Mouse (Mus musculus) liver, embryonic 12.5 days (tissue): ENCODE data around the gene Fbxo10. TPM values are rescaled to one million over a fixed set of nuclear protein-coding genes. Genes with fewer than 3 reads are reported as not detected.
A peak's percentile ranks its signal among the peaks of the same experiment; 100 is the strongest.
"Not testable (repeated sequence)": the region's sequence is repeated elsewhere in the genome, so short reads cannot be mapped to it uniquely, and the experiment has no call there.

Experiments
- ATAC-seq: fragments of 200-750 bp; cut with Nextera tagmentation; 2 replicates; pipeline ENCODE4 v1.8.0; 2017; ENCODE audit warnings: moderate number of reproducible peaks, mild to moderate bottlenecking, moderate library complexity
- H3K27ac ChIP-seq: fragments of 300-500 bp; sonication (generic); 2 replicates; pipeline ENCODE4 v1.5.1; 2016; ENCODE audit warnings: mild to moderate bottlenecking
- H3K27me3 ChIP-seq: fragments of 300-500 bp; sonication (generic); replicated peaks from 2 replicates; pipeline ENCODE4 v1.6.1; 2016; ENCODE audit warnings: mild to moderate bottlenecking, moderate library complexity
- H3K36me3 ChIP-seq: fragments of 300-500 bp; sonication (generic); 2 replicates; pipeline ENCODE4 v1.6.1; 2016; ENCODE audit warnings: mild to moderate bottlenecking, moderate library complexity
- H3K4me1 ChIP-seq: fragments of 300-500 bp; sonication (generic); 2 replicates; pipeline ENCODE4 v1.6.1; 2016
- H3K4me2 ChIP-seq: fragments of 300-500 bp; sonication (generic); 2 replicates; pipeline ENCODE4 v1.6.1; 2016; ENCODE audit warnings: mild to moderate bottlenecking, moderate library complexity
- H3K4me3 ChIP-seq: fragments of 300-500 bp; sonication (generic); 2 replicates; pipeline ENCODE4 v1.5.1; 2016; ENCODE audit warnings: mild to moderate bottlenecking, moderate library complexity
- H3K9ac ChIP-seq: fragments of 300-500 bp; sonication (generic); 2 replicates; pipeline ENCODE4 v1.6.1; 2016; ENCODE audit warnings: mild to moderate bottlenecking, moderate library complexity
- H3K9me3 ChIP-seq: fragments of 300-500 bp; sonication (generic); replicated peaks from 2 replicates; pipeline ENCODE4 v1.6.1; 2016; ENCODE audit warnings: mild to moderate bottlenecking, moderate library complexity
- WGBS: fragments of 180-500 bp; shearing (Covaris S2); methylation state at CpG from one replicate; pipeline ENCODE4 v1.1.7; 2016; ENCODE audit not compliant: insufficient replicate concordance; 5-methylcytosine and 5-hydroxymethylcytosine counted together
- polyA plus RNA-seq: library from polyadenylated mRNA; unstranded; fragments of >200 nt; fragmentation: Nextera tagmentation; extraction: Ambion mirVana; gene quantifications from 2 replicates; pipeline ENCODE4 v1.2.1, GENCODE M21; 2016

The Fbxo10 gene
- polyA plus RNA-seq, 1 experiment from 2014 or later = 6.7 TPM

GRCm38 (mm10) chr4:45081041-45081440 lies 3.4 kb downstream of the Fbxo10 start:
- peaks cover 43% of the 10 kb centered on the region for H3K4me1 ChIP-seq
- not testable (repeated sequence) for H3K4me2 ChIP-seq, H3K27ac ChIP-seq, ATAC-seq, H3K27me3 ChIP-seq, H3K4me3 ChIP-seq, H3K9ac ChIP-seq, H3K36me3 ChIP-seq, H3K9me3 ChIP-seq
- WGBS = 68% methylated on average over 4 of the region's 4 CpGs

- H3K4me2 ChIP-seq = peak overlapping the region; percentile 42
- H3K27me3 ChIP-seq = no peaks in the 10 kb centered on the region
- ATAC-seq = peak; percentile 85
- H3K36me3 ChIP-seq = peaks cover 13% of the 10 kb centered on the region; the same call in 1 of the 2 replicates
- no peak overlapping the region for H3K4me3 ChIP-seq
- H3K9me3 ChIP-seq = 0 out of 2 replicates have a peak, but pooled peaks cover 3% of the 10 kb centered on the region
- WGBS = 27% methylated on average over 6 of the region's 6 CpGs
- no peak overlapping the region for H3K9ac ChIP-seq
- H3K27ac ChIP-seq = peak overlapping the region; percentile 72
- peaks cover 70% of the 10 kb centered on the region for H3K4me1 ChIP-seq
These were observed 10.9 kb downstream of the Fbxo10 start for GRCm38 (mm10) chr4:45073544-45073943.

DNA sequence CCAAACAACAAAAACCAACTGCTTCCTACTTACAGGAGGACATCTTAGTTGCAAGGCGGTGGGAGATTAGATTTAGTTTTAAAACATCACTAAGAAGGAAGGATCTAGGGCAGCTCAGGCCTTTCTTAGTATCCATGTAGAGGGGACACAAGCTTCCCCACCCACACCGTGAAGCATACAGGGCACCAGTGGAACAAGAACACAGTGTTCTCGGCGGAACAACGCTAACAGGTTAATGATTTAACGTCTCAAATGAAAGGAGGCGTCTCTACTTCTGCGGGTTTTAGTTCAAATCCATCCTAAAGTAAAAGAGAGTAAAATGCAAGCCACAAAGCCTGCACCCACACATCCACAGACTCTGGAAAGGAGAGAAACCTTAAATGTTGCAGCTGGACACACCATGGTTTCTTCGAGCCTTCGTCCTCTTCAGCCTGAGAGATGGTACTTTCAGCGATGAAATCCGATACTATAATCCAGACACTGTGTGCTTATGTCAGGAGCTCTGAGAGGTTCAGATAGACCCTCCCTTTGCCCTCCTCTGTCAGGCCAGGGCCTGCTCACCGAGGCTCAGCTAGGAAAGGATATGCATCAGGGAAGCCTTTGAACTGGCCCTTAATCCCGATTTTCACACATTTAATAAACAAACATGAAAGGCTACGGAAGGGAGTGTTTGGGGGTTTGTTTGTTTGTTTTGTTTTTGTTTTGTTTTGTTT lies 12.0 kb downstream of the Fbxo10 start:
- Histone ChIP-seq H3K27me3 (no peaks in the 10 kb centered on the region), H3K9me3 (no peaks in the 10 kb centered on the region), H3K36me3 (0 out of 2 replicates have a peak, but pooled peaks cover 6% of the 10 kb centered on the region), H3K27ac (peak overlapping the region; percentile 72; the same call in 1 of the 2 replicates), H3K4me1 (peaks cover 70% of the 10 kb centered on the region), H3K4me3 (no peak overlapping the region), H3K9ac (0 out of 2 replicates have a peak overlapping the region, but pooled peaks have one; percentile 1), H3K4me2 (no peak overlapping the region)
- WGBS = 78% methylated on average over 15 of the region's 15 CpGs
- no peak for ATAC-seq

DNA sequence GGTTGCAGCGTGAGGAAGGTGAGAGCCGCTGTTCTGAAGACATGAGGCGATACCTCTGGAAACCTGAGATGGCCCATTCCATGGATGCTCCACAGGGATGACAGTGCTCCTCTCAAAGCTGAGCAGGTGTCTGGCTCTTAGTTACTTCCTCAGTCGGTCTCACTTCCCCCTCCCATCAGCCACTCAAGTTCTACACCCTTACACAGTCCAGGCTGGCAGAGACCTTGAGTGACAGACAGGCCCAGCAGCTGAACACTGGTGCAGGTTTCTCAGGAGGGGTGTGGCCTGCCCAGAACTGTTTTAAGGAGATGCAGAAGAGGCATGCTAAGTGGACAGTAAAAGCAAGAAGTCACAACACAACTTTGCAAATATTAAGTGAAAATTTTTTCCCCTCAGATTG lies 16.7 kb downstream of the Fbxo10 start:
- WGBS = 72% methylated on average over 4 of the region's 4 CpGs
- ATAC-seq = no peak

GRCm38 (mm10) chr4:45066036-45066730 lies 18.2 kb downstream of the Fbxo10 start:
- WGBS = 29% methylated on average over 2 of the region's 2 CpGs

More for the DNA sequence above, 16.7 kb downstream of the Fbxo10 start:
- no peak overlapping the region for H3K9ac ChIP-seq
- H3K4me2 ChIP-seq = no peak overlapping the region
- no peak overlapping the region for H3K27ac ChIP-seq
- H3K9me3 ChIP-seq = no peaks in the 10 kb centered on the region
- H3K36me3 ChIP-seq = 0 out of 2 replicates have a peak, but pooled peaks cover 6% of the 10 kb centered on the region
- H3K27me3 ChIP-seq = no peaks in the 10 kb centered on the region
- H3K4me3 ChIP-seq = no peak overlapping the region
- peaks cover 37% of the 10 kb centered on the region for H3K4me1 ChIP-seq

DNA sequence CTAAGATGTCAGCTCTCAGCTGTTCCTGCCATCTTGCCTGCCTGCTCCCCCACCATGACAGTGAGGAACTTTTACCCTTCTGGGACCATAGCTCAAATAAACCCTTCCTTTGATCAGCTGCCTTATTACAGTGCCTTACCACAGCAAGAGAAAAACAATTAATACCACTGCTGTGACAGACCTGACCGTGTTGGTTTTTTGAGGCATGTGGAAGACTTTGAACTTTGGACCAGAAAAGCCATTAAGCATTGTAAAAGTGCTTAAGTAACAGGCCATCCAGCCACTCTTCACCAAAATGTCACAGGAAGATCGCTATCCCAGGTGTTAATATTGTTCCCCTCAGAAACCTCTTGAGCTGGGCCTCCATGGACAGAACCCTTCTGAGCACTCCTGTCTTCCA lies 19.8 kb downstream of the Fbxo10 start:
- 72% methylated on average over 2 of the region's 2 CpGs for WGBS
- peaks cover 24% of the 10 kb centered on the region for H3K36me3 ChIP-seq
- no peak for ATAC-seq

More at GRCm38 (mm10) chr4:45066036-45066730, 18.2 kb downstream of the Fbxo10 start:
- Histone ChIP-seq H3K9ac (no peak overlapping the region), H3K27me3 (no peaks in the 10 kb centered on the region), H3K36me3 (peaks cover 10% of the 10 kb centered on the region), H3K4me1 (peaks cover 23% of the 10 kb centered on the region), H3K9me3 (no peaks in the 10 kb centered on the region), H3K4me2 (no peak overlapping the region), H3K4me3 (no peak overlapping the region), H3K27ac (no peak overlapping the region)
- no peak for ATAC-seq

GRCm38 (mm10) chr4:45063836-45064235 lies 20.6 kb downstream of the Fbxo10 start:
- peaks cover 30% of the 10 kb centered on the region for H3K36me3 ChIP-seq
- H3K4me1 ChIP-seq, H3K4me2 ChIP-seq, H3K9ac ChIP-seq, H3K27me3 ChIP-seq, H3K9me3 ChIP-seq, H3K27ac ChIP-seq, ATAC-seq, H3K4me3 ChIP-seq: not testable (repeated sequence)
- 74% methylated on average over 1 of the region's 1 CpGs for WGBS

More for the DNA sequence above, 19.8 kb downstream of the Fbxo10 start:
- Histone ChIP-seq H3K9me3 (no peaks in the 10 kb centered on the region), H3K4me2 (no peak overlapping the region), H3K4me1 (peaks cover 8% of the 10 kb centered on the region), H3K27me3 (no peaks in the 10 kb centered on the region), H3K9ac (no peak overlapping the region), H3K4me3 (no peak overlapping the region), H3K27ac (no peak overlapping the region)

- no peak overlapping the region for H3K27ac ChIP-seq
- no peak for ATAC-seq
- WGBS = 66% methylated on average over 8 of the region's 8 CpGs
These were observed 29.0 kb downstream of the Fbxo10 start for GRCm38 (mm10) chr4:45055451-45055850.

DNA sequence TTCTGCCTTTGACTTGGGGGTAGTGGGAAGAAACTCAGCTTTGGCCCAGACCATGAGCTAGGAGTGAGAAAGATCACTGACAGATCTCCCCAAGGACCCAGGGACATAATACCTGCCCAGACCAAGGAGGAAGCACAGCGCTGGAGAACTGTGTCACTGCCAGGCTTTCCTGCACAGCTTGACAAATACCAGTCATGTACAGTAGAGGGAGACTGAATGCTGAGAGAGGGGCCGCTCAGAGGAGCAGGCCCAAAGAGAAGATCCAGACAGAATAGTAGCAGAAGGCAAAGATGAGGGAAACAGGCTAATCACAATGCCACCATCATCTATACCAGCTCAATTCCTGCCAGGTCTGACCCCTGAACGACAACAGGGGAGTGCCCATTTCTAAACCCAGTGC lies 29.5 kb downstream of the Fbxo10 start:
- Histone ChIP-seq H3K36me3 (peaks cover 34% of the 10 kb centered on the region), H3K27me3 (no peaks in the 10 kb centered on the region), H3K27ac (no peak overlapping the region), H3K4me1 (0 out of 2 replicates have a peak, but pooled peaks cover 3% of the 10 kb centered on the region), H3K4me3 (no peak overlapping the region), H3K9me3 (no peaks in the 10 kb centered on the region), H3K9ac (no peak overlapping the region), H3K4me2 (no peak overlapping the region)
- ATAC-seq = no peak
- 47% methylated on average over 3 of the region's 3 CpGs for WGBS

More at GRCm38 (mm10) chr4:45055451-45055850, 29.0 kb downstream of the Fbxo10 start:
- Histone ChIP-seq H3K9ac (no peak overlapping the region), H3K27me3 (no peaks in the 10 kb centered on the region), H3K4me2 (no peak overlapping the region), H3K9me3 (no peaks in the 10 kb centered on the region), H3K4me3 (no peak overlapping the region), H3K4me1 (0 out of 2 replicates have a peak, but pooled peaks cover 3% of the 10 kb centered on the region), H3K36me3 (peaks cover 39% of the 10 kb centered on the region)

GRCm38 (mm10) chr4:45047956-45048355 lies 36.4 kb downstream of the Fbxo10 start:
- Histone ChIP-seq H3K36me3 (peaks cover 35% of the 10 kb centered on the region; the same call in 1 of the 2 replicates), H3K4me3 (no peak overlapping the region), H3K9ac (no peak overlapping the region), H3K9me3 (no peaks in the 10 kb centered on the region), H3K4me2 (no peak overlapping the region), H3K4me1 (no peaks in the 10 kb centered on the region), H3K27me3 (no peaks in the 10 kb centered on the region), H3K27ac (no peak overlapping the region)
- no peak for ATAC-seq
- WGBS = 69% methylated on average over 9 of the region's 9 CpGs

DNA sequence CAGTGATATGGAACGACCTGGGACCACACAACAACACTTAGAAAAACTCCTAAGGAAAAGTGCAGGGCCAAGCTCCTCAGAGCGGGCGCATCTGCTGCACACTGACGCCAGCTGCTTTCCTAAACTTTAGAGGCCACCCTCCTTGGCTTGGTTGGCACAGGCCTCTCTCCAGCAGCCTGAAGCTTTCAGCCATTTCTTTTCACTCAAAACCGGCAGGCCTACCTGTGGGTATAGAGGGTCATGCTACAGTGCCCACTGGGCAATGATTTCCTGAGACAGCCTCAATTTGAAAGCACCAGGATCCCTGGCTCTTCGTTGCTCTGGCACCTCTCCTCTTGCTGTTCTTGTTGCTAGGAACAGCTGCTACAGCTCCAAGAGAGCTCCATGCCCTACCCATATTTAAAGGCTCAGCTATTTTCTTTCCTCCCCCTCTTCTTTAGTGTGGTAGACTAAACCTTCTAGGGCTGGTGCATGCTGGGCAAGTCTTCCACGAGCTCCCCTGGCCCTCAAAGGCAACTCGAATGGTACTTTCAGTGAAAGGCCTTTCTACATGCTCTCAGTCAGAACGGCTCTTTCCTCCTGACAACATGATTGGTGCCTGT lies 37.0 kb downstream of the Fbxo10 start:
- Histone ChIP-seq H3K4me3 (no peak overlapping the region), H3K4me1 (no peaks in the 10 kb centered on the region), H3K4me2 (no peak overlapping the region), H3K27ac (no peak overlapping the region), H3K36me3 (peaks cover 37% of the 10 kb centered on the region; the same call in 1 of the 2 replicates), H3K27me3 (no peaks in the 10 kb centered on the region), H3K9ac (no peak overlapping the region), H3K9me3 (no peaks in the 10 kb centered on the region)
- 77% methylated on average over 9 of the region's 9 CpGs for WGBS
- ATAC-seq = no peak

- Histone ChIP-seq H3K27ac (no peak overlapping the region), H3K4me1 (no peaks in the 10 kb centered on the region), H3K36me3 (peaks cover 38% of the 10 kb centered on the region; the same call in 1 of the 2 replicates), H3K9ac (no peak overlapping the region), H3K4me2 (no peak overlapping the region), H3K27me3 (no peaks in the 10 kb centered on the region), H3K4me3 (no peak overlapping the region), H3K9me3 (no peaks in the 10 kb centered on the region)
- ATAC-seq = no peak
- 89% methylated on average over 5 of the region's 5 CpGs for WGBS
These were observed 37.7 kb downstream of the Fbxo10 start for GRCm38 (mm10) chr4:45046679-45047078.
